Mouse (Mus musculus) bone marrow macrophage, adult 2 months (primary cell): ENCODE measurements around the gene Tbc1d13.

Source experiments
- CTCF ChIP-seq: IDR thresholded peaks from 2 replicates; pipeline ENCODE4 v1.5.1; 2012; ENCODE audit warnings: low read depth, mild to moderate bottlenecking, low read length, moderate library complexity
- POLR2A ChIP-seq: IDR thresholded peaks from 2 replicates; pipeline ENCODE4 v1.6.1; 2012; ENCODE audit warnings: mild to moderate bottlenecking, low read depth, low read length, borderline replicate concordance

- TF ChIP-seq POLR2A (no peak), CTCF (no peak)
These were observed 10.8 kb upstream of the Tbc1d13 start for GRCm38 (mm10) chr2:30122766-30123165.
